ENCODE assay signal across 20 mouse cellular contexts in the genomic region with DNA sequence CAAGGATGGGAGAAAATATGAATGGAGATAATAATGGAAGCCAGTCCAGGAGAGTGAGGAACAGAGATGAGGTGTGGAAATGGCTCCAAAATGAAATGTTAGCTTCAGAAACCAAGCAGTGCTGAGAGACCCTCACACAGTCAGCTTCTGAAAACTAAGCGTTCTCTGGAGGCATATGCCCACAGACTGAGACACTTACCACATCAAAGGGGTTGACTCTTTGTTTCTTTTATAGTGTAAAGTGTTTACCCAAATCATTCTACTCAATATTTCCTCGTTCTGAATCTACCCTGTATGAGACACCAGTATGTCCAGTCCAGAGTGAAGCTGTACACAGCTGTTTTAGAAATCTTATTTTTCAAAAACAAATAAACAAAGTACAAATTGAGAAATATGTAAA.
DNase-seq lines count a peak whose midpoint lies in the region; ATAC-seq and TF ChIP-seq lines count a peak whose summit lies in the region.
"Had no signal": no experiment of that assay in that cellular context is flagged by ENCODE, and none has a peak within 500 bp of the region (broad histone marks: within the 10 kb centered on the region; RNA-seq: fewer than 3 reads in every experiment).

No protein-coding gene starts in this region.

- peaks cover 24% of the 10 kb centered on the region for H3K4me1 ChIP-seq in forebrain, embryonic 10.5 days
- H3K4me1 ChIP-seq in forebrain, embryonic 12.5 days = peaks cover 10% of the 10 kb centered on the region
- no peaks in the 10 kb centered on the region for H3K4me1 ChIP-seq in lung, embryonic 14.5 days (ENCODE audit: insufficient read depth)
- H3K4me1 ChIP-seq in limb, embryonic 10.5 days = peaks cover 9% of the 10 kb centered on the region

- TF ChIP-seq CTCF in lung, embryonic 14.5 days (IDR thresholded peaks at IDR 0.05; ENCODE audit: low read depth) = no peak

- no peak overlapping the region for H3K4me3 ChIP-seq in forebrain, embryonic 10.5 days
- no peak overlapping the region for H3K4me3 ChIP-seq in forebrain, embryonic 12.5 days (replicated peaks)
- H3K4me3 ChIP-seq in lung, embryonic 14.5 days (ENCODE audit: low read depth, low read length) = no peak overlapping the region
- H3K4me3 ChIP-seq in limb, embryonic 10.5 days = no peak overlapping the region
- H3K4me3 ChIP-seq: forebrain, embryonic 15.5 days; limb, embryonic 12.5 days had no signal

- ATAC-seq in forebrain, embryonic 12.5 days (ENCODE audit: low FRiP score) = no peak
- ATAC-seq in lung, embryonic 14.5 days (ENCODE audit: insufficient read depth) = peak; percentile 28; the same call in 1 of the 2 replicates
- ATAC-seq in CD4-positive, CD25-positive, alpha-beta regulatory T cell, adult 4 months = peak; percentile 71
- ATAC-seq: forebrain, embryonic 15.5 days; hindbrain, postnatal 0 days had no signal

- no peak for DNase-seq in forebrain, embryonic 10.5 days (ENCODE audit: extremely low spot score, low spot score)
- no peak for DNase-seq in lung, embryonic 14.5 days
- DNase-seq in lung, adult 18-20 months = no peak
- DNase-seq in limb, embryonic 10.5 days (ENCODE audit: low spot score) = no peak
- DNase-seq in frontal cortex, adult 2 months (ENCODE audit: extremely low spot score in 1 of 2, low spot score in 1 of 2) = no peak
- DNase-seq in layer of hippocampus, postnatal 25 days (ENCODE audit: extremely low spot score in 1 of 2, low spot score in 1 of 2) = no peak
- DNase-seq: adrenal gland, adult 8-10 months; cerebellum, adult 18-20 months; cerebellum, postnatal 36 days; gastrocnemius, postnatal 10 days; kidney, adult 11 months; lung, adult 2 months; lung, postnatal 4 days; thymus, adult 18-20 months had no signal

- H3K36me3 ChIP-seq in forebrain, embryonic 10.5 days (replicated peaks) = no peaks in the 10 kb centered on the region
- H3K36me3 ChIP-seq in forebrain, embryonic 12.5 days (replicated peaks) = no peaks in the 10 kb centered on the region
- no peaks in the 10 kb centered on the region for H3K36me3 ChIP-seq in lung, embryonic 14.5 days (ENCODE audit: insufficient read depth)
- no peaks in the 10 kb centered on the region for H3K36me3 ChIP-seq in limb, embryonic 10.5 days
- H3K36me3 ChIP-seq: forebrain, embryonic 15.5 days; limb, embryonic 12.5 days had no signal

- H3K27ac ChIP-seq in forebrain, embryonic 10.5 days = 0 out of 2 replicates have a peak overlapping the region, but pooled peaks have one; percentile 37
- no peak overlapping the region for H3K27ac ChIP-seq in forebrain, embryonic 12.5 days
- H3K27ac ChIP-seq in lung, embryonic 14.5 days (ENCODE audit: low read depth) = no peak overlapping the region
- peak overlapping the region; percentile 51 for H3K27ac ChIP-seq in limb, embryonic 10.5 days
- H3K27ac ChIP-seq: forebrain, embryonic 15.5 days; hindbrain, postnatal 0 days; limb, embryonic 12.5 days had no signal

- no peaks in the 10 kb centered on the region for H3K27me3 ChIP-seq in forebrain, embryonic 10.5 days (ENCODE audit: poor library complexity, severe bottlenecking)
- H3K27me3 ChIP-seq in forebrain, embryonic 12.5 days = no peaks in the 10 kb centered on the region
- H3K27me3 ChIP-seq in lung, embryonic 14.5 days (ENCODE audit: insufficient read depth, low read length) = no peaks in the 10 kb centered on the region
- H3K27me3 ChIP-seq in limb, embryonic 10.5 days (ENCODE audit: low read depth, poor library complexity, severe bottlenecking) = no peaks in the 10 kb centered on the region
- H3K27me3 ChIP-seq: forebrain, embryonic 15.5 days; limb, embryonic 12.5 days had no signal

- no peak overlapping the region for H3K4me2 ChIP-seq in forebrain, embryonic 12.5 days
- no peak overlapping the region for H3K4me2 ChIP-seq in lung, embryonic 14.5 days
- H3K4me2 ChIP-seq: forebrain, embryonic 15.5 days; heart, embryonic 11.5 days; limb, embryonic 12.5 days had no signal

- 71% methylated on average over 2 of the region's 2 CpGs for WGBS in forebrain, embryonic 10.5 days
- WGBS in forebrain, embryonic 12.5 days = 51% methylated on average over 2 of the region's 2 CpGs
- 20% methylated on average over 2 of the region's 2 CpGs for WGBS in lung, embryonic 14.5 days
- WGBS in limb, embryonic 10.5 days = 63% methylated on average over 2 of the region's 2 CpGs

- H3K9ac ChIP-seq in forebrain, embryonic 12.5 days = no peak overlapping the region
- no peak overlapping the region for H3K9ac ChIP-seq in lung, embryonic 14.5 days
- H3K9ac ChIP-seq: forebrain, embryonic 15.5 days; limb, embryonic 12.5 days had no signal

- H3K9me3 ChIP-seq in forebrain, embryonic 10.5 days = no peaks in the 10 kb centered on the region
- H3K9me3 ChIP-seq in forebrain, embryonic 12.5 days = no peaks in the 10 kb centered on the region
- H3K9me3 ChIP-seq in lung, embryonic 14.5 days (ENCODE audit: low read depth, low read length) = no peaks in the 10 kb centered on the region
- no peaks in the 10 kb centered on the region for H3K9me3 ChIP-seq in limb, embryonic 10.5 days (replicated peaks)
- H3K9me3 ChIP-seq: forebrain, embryonic 15.5 days; limb, embryonic 12.5 days had no signal

Comparison
In these comparisons a context has a peak if more than half of its experiments do, and no peak if none do; other contexts are left out.
1. H3K27ac ChIP-seq: peak in forebrain, embryonic 10.5 days (single experiment) and limb, embryonic 10.5 days (single experiment); none in forebrain, embryonic 12.5 days (single experiment) and lung, embryonic 14.5 days (single experiment).